Mouse (Mus musculus) kidney, postnatal 0 days (tissue): ENCODE data around the gene Suv39h2. TPM values are rescaled to one million over a fixed set of nuclear protein-coding genes. Genes with fewer than 3 reads are reported as not detected.
A peak's percentile ranks its signal among the peaks of the same experiment; 100 is the strongest.

Experiments
- ATAC-seq: fragments of 200-750 bp; cut with Nextera tagmentation; replicated peaks from 2 replicates; pipeline ENCODE4 v1.8.0; 2017; ENCODE audit warnings: low read depth, moderate number of reproducible peaks, moderate TSS enrichment, moderate library complexity; ENCODE audit not compliant: low FRiP score
- DNase-seq: peaks from one replicate; pipeline ENCODE4 v3.0.0-alpha.2; 2016; ENCODE audit warnings: low spot score
- H3K27ac ChIP-seq: fragments of 300-500 bp; sonication (generic); 2 replicates; pipeline ENCODE4 v1.5.1; 2014; ENCODE audit warnings: mild to moderate bottlenecking
- H3K27me3 ChIP-seq: fragments of 300-500 bp; sonication (generic); 2 replicates; pipeline ENCODE4 v1.6.1; 2014; ENCODE audit warnings: low read length, mixed read lengths; ENCODE audit not compliant: insufficient read depth
- H3K36me3 ChIP-seq: fragments of 300-500 bp; sonication (generic); 2 replicates; pipeline ENCODE4 v1.6.1; 2014; ENCODE audit warnings: low read length, mixed read lengths; ENCODE audit not compliant: insufficient read depth
- H3K4me1 ChIP-seq: fragments of 300-500 bp; sonication (generic); replicated peaks from 2 replicates; pipeline ENCODE4 v1.6.1; 2014; ENCODE audit warnings: antibody characterized with exemption, low read length, mixed read lengths; ENCODE audit not compliant: insufficient read depth
- H3K4me2 ChIP-seq: fragments of 300-500 bp; sonication (generic); 2 replicates; pipeline ENCODE4 v1.6.1; 2014; ENCODE audit warnings: mild to moderate bottlenecking, low read length, moderate library complexity, mixed read lengths
- H3K4me3 ChIP-seq: fragments of 300-500 bp; sonication (generic); replicated peaks from 2 replicates; pipeline ENCODE4 v1.5.1; 2014; ENCODE audit warnings: low read depth, low read length
- H3K9ac ChIP-seq: fragments of 300-500 bp; sonication (generic); 2 replicates; pipeline ENCODE4 v1.6.1; 2014; ENCODE audit warnings: low read depth, low read length
- H3K9me3 ChIP-seq: fragments of 300-500 bp; sonication (generic); replicated peaks from 2 replicates; pipeline ENCODE4 v1.6.1; 2016; ENCODE audit warnings: low read length, inconsistent platforms, mixed read lengths
- CTCF ChIP-seq: IDR thresholded peaks from 2 replicates; pipeline ENCODE4 v1.5.1; 2016; ENCODE audit warnings: antibody characterized with exemption, low read depth, mild to moderate bottlenecking, moderate library complexity
- WGBS: fragments of 180-500 bp; shearing (Covaris S2); extraction: QIAGEN DNeasy Blood & Tissue Kit; methylation state at CpG from one replicate; pipeline ENCODE4 v1.1.7; 2014; 5-methylcytosine and 5-hydroxymethylcytosine counted together
- polyA plus RNA-seq: library from polyadenylated mRNA; unstranded; fragments of >200 nt; fragmentation: Nextera tagmentation; extraction: Ambion mirVana; gene quantifications from 2 replicates; pipeline ENCODE4 v1.2.1, GENCODE M21; 2015

Suv39h2 gene
- polyA plus RNA-seq, 1 experiment from 2014 or later, result 9.5 TPM

DNA sequence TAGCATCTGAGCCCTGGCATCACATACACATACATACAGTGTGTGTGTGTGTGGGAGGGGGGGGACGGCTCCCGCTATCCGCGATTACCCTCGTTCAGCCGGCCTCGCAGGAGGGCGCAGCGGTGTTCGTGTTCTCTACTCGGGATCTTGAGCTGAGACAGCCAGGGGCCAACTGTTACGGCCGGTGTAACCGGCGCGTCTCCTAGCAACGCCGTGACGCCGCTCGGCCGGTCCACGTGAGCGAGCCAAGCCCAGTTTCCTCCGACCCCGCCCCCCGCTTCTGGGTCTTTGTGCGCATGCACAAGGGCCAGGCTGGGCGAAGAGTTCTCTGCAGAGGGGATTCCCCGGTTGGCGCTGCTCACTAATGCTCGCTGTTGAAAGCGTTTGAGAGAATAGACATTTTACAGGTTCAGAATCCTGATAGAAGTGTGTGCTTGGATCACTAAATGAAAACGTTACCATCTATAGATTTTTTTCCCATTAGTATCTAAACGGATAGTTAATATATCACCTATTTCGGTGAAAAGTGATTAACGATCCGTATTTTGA is 55.9 kb downstream of the Suv39h2 start:
- no peaks in the 10 kb centered on the region for H3K4me1 ChIP-seq
- WGBS, result under 1% methylated on average over 38 of the region's 38 CpGs
- peak; percentile 95 for ATAC-seq
- peak; percentile 95 for DNase-seq
- peak overlapping the region; percentile 66 for H3K4me2 ChIP-seq
- H3K27ac ChIP-seq, result no peak overlapping the region
- H3K4me3 ChIP-seq, result peak overlapping the region; percentile 39
- H3K9ac ChIP-seq, result no peak overlapping the region
- no peaks in the 10 kb centered on the region for H3K36me3 ChIP-seq
- no peaks in the 10 kb centered on the region for H3K9me3 ChIP-seq
- TF ChIP-seq CTCF, result 0 out of 2 replicates have a peak, but pooled peaks have one; percentile 13
- H3K27me3 ChIP-seq, result no peaks in the 10 kb centered on the region

- ATAC-seq (no peak), DNase-seq (no peak)
- H3K36me3 ChIP-seq, result no peaks in the 10 kb centered on the region
- H3K4me2 ChIP-seq, result no peak overlapping the region
- no peak overlapping the region for H3K27ac ChIP-seq
- no peak overlapping the region for H3K4me3 ChIP-seq
- H3K9me3 ChIP-seq, result no peaks in the 10 kb centered on the region
- H3K9ac ChIP-seq, result no peak overlapping the region
- TF ChIP-seq CTCF, result no peak
- WGBS, result 26% methylated on average over 1 of the region's 1 CpGs
- no peaks in the 10 kb centered on the region for H3K4me1 ChIP-seq
- H3K27me3 ChIP-seq, result no peaks in the 10 kb centered on the region
Observed at GRCm38 (mm10) chr2:3415676-3416075, 59.2 kb downstream of the Suv39h2 start.

- Histone ChIP-seq H3K27me3 (no peaks in the 10 kb centered on the region), H3K9me3 (no peaks in the 10 kb centered on the region), H3K4me3 (no peak overlapping the region), H3K9ac (no peak overlapping the region), H3K27ac (no peak overlapping the region), H3K36me3 (no peaks in the 10 kb centered on the region), H3K4me2 (no peak overlapping the region), H3K4me1 (no peaks in the 10 kb centered on the region)
- ATAC-seq (no peak), DNase-seq (peak; percentile 71)
- 41% methylated on average over 4 of the region's 4 CpGs for WGBS
- peak; percentile 79 for TF ChIP-seq CTCF
Observed at GRCm38 (mm10) chr2:3414241-3414640, 60.6 kb downstream of the Suv39h2 start.

GRCm38 (mm10) chr2:3407756-3408155 is 67.1 kb downstream of the Suv39h2 start:
- Histone ChIP-seq H3K36me3 (no peaks in the 10 kb centered on the region), H3K9me3 (no peaks in the 10 kb centered on the region), H3K4me3 (no peak overlapping the region), H3K27me3 (no peaks in the 10 kb centered on the region), H3K4me1 (no peaks in the 10 kb centered on the region), H3K9ac (no peak overlapping the region), H3K4me2 (no peak overlapping the region), H3K27ac (no peak overlapping the region)
- no peak for TF ChIP-seq CTCF
- WGBS, result 60% methylated on average over 7 of the region's 7 CpGs
- ATAC-seq, result no peak
- DNase-seq, result no peak

DNA sequence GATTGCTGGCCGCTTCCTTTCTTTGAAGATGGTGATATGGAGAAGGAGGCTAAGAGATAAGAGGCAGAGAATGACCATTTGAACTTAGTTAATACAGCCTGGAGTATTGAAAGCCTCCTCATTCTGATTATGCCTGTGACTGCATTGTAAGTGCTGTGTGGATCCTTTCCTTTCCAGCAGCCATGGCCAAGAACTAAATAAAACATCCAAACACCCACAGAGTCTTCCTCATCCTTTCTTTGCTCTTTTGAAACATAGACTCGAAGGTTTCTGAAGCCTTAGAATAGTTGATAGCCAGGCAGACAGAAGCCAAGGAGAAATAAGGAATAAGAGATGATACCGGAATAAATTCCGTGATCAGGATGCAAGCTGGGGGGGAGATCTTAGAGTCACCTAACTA is 68.8 kb downstream of the Suv39h2 start:
- no peak overlapping the region for H3K4me3 ChIP-seq
- no peak overlapping the region for H3K4me2 ChIP-seq
- H3K9me3 ChIP-seq, result no peaks in the 10 kb centered on the region
- no peaks in the 10 kb centered on the region for H3K27me3 ChIP-seq
- H3K27ac ChIP-seq, result no peak overlapping the region
- WGBS, result 84% methylated on average over 4 of the region's 4 CpGs
- TF ChIP-seq CTCF, result no peak
- no peaks in the 10 kb centered on the region for H3K36me3 ChIP-seq
- H3K9ac ChIP-seq, result no peak overlapping the region
- no peak for DNase-seq
- ATAC-seq, result no peak
- H3K4me1 ChIP-seq, result no peaks in the 10 kb centered on the region

Other genes with a start within 250 kb of the Suv39h2 start
- 34.9 and 40.1 TPM in 2 replicates for gene Nmt2, start 190.8 kb downstream of the Suv39h2 start, polyA plus RNA-seq
- 25.2 and 25.6 TPM in 2 replicates for gene Rpp38, start 142.4 kb downstream of the Suv39h2 start, polyA plus RNA-seq
- 1.0 and 1.5 TPM in 2 replicates for gene Acbd7, start 138.9 kb downstream of the Suv39h2 start, polyA plus RNA-seq
- not detected in 2 replicates for gene Olah, start 77.8 kb downstream of the Suv39h2 start, polyA plus RNA-seq
- gene Meig1, start 52.4 kb downstream of the Suv39h2 start, polyA plus RNA-seq, result 0.33 and 0.51 TPM in 2 replicates
- 3.5 and 4.1 TPM in 2 replicates for gene Dclre1c, start 50.9 kb downstream of the Suv39h2 start, polyA plus RNA-seq
- 2.6 and 2.8 TPM in 2 replicates for gene Gm45902, start 37.8 kb upstream of the Suv39h2 start, polyA plus RNA-seq
- gene Hspa14, start 37.8 kb upstream of the Suv39h2 start, polyA plus RNA-seq, result 73.4 and 80.1 TPM in 2 replicates
- gene Cdnf, start 38.0 kb upstream of the Suv39h2 start, polyA plus RNA-seq, result 0.33 and 0.54 TPM in 2 replicates
- gene Fam107b, start 95.5 kb upstream of the Suv39h2 start, polyA plus RNA-seq, result 62.6 and 68.6 TPM in 2 replicates